Mouse (Mus musculus) G1E-ER4 (cell line): ENCODE data around the gene Eif2b4. TPM values are rescaled to one million over a fixed set of nuclear protein-coding genes. Genes with fewer than 3 reads are reported as not detected.

ENCODE experiments used
- GATA1 ChIP-seq: IDR thresholded peaks from one replicate; pipeline ENCODE4 v1.8.0; 2012; ENCODE audit warnings: low read length, inconsistent platforms
- polyA plus RNA-seq: library from polyadenylated mRNA; stranded (reverse); fragments of >175 nt; gene quantifications from 2 replicates; pipeline ENCODE4 v1.2.3, GENCODE M21; 2012

Eif2b4 gene
- 235 and 311 TPM in 2 replicates for polyA plus RNA-seq

DNA sequence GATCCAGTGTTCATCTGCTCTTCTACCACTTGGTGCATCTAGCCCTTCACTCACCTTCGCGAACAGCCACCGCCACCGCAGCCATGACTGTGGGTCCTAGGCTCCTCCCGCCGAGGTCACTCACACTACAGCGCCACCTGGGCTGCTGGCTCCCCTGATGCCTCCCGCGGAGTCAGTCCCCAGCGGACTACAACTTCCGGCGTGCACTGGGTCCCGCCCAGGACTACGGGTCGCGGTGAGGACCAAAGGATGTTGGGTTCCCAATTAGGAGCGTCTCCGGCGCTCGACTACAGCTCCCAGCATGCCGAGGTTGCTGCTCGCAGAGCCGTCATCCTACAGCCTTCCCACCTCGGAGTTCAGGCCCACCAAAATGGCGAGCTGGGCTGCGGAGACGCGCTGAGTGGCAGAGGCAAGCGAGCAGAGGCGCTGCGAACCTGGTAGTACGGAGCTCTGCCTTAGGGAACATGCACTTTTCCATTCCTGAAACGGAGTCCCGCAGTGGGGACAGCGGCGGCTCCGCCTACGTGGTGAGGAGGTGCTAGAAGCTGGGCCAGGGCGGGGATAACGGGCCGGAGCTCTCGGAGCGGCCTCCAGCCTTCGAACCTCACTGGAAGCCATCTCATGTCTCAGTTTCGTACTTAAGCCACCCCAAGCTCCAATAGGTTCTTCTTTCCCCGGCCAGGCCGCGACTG is at the start of gene Eif2b4, which contains the start of gene Snx17:
Gene Eif2b4 (minus strand): TSS at position 492 of the 692 bp plus-strand sequence.
Gene Snx17 (plus strand): TSS at position 289 of the 692 bp plus-strand sequence.
- TF ChIP-seq GATA1, result no peak

DNA sequence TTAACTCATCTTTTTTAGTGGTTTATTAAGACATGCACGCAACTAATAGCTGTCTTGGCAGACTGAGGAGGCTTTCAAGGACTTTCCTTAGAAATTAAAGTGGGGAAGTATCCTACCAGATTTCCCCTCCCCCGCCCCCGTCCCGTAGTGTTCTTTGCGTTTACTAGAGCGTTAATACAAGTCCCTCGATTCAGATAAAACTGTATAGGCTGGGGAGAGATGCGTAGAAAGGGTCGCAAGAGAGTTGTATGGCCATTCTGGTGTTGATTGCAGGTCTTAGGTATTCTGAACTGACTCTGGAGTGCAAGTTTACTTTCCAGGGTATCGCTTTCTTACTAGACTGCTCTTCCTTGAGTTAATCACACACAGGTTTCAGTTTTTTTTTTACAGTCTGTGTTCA is 49.0 kb upstream of the Eif2b4 start:
- TF ChIP-seq GATA1, result no peak

DNA sequence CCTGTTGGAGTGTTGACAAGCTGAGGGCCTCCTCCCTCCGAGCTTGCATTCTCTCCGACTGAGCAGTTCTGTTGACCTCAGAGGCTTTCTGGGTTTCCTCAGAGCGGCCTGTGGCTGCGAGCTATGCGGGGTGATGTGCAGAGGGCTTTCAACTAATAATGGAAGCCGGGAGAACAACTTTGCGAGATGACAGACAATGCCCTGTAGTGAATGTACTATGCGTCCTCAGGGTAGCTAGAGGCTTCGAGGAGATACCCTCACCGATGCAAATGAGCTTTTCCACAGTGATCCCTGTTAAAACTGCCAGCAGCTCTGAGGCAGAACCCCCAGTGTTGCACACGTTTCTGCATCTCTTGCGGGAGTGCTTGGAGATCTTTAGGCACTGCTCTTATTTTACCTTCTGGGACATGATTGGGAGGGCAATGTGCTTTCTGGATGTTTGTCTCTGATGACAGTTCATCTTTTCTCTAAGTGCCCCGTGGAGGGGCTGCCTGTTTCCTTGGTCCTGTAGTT is 48.3 kb upstream of the Eif2b4 start:
- TF ChIP-seq GATA1, result no peak

DNA sequence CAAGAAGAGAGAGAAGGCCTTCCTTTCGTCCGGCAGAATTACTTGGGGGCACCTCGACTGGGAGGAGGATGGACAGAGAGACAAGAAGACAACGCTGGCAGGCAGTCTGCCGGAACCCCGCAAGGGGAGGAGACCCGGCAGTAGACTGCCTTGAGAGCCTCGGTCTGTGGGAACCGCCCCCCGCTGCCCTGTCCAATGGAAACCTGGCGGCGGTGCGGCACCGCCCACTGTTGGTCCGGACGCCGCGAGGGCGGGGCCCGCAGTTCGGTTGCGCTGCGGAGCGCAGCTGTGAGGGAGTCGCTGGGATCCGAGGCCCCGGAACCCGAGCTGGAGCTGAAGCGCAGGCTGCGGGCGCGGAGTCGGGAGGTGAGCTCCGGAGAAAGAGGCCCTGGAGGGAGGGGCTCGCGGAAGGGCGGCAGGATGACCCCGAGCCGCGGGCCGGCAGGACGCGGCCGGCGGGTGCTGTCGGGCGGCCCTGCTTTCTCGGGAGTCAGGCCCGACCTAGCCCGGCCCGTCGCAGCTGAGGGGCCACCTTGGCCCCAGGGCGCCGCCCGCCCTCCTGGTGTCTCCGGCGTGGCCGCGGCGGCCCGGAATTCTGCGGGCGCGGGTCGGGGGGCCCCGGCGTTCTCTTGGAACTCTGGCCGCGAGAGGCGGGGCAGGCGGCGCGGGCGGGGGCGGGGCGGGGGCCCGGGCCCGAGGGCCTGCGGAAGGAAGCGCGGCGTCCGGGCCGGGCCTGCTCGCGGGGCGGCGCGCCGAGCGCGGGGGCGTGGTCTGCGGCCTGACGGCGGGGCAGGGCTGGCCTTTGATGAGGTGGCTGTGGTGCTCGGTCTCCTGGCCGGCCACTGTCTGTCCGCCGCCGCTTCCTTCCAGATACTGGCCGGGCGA is 47.6 kb upstream of the Eif2b4 start, which contains the start of the genes Nrbp1 and Gm9970:
Gene Nrbp1 (plus strand): TSS at position 228 of the 885 bp plus-strand sequence.
Gene Gm9970 (minus strand): TSS at position 596 of the 885 bp plus-strand sequence.
- TF ChIP-seq GATA1, result no peak

DNA sequence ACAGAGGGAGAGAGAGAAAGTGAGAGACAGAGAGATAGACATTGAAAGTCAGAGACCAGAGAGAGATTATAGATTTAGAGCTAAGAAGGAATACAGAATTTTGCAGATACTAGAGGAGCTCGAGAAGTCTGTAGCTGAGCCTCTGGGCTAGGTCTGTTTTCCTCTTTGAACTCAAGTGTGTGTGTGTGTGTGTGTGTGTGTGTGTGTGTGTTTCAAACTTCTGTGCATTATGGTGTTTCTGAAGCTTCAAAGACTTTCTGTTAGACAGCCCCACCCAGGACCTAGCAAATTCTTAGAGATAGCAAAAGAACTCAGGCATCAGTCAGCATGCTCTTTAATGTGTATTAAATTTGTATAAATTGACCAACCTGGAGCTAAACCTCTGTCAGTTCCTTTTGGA is 33.4 kb upstream of the Eif2b4 start:
- no peak for TF ChIP-seq GATA1

DNA sequence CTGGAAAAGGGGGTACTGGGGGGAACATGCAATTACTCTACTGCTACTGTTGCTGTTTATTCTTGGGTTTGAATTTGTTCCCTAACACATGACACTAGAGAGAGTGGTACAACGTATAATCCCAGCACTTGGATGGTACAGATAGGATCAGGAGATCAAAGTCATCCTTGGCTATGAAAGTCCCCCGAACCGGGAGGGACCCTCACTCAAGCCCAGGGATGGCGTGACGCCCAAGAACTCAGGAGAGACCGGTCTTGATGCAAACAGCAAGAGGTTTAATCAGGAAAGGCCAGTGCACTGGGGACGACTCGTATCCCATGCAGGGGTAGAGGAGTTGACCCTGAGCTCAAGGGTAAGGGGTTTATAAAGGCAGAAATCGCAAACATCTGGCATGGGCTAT is 29.5 kb upstream of the Eif2b4 start:
- TF ChIP-seq GATA1, result no peak

DNA sequence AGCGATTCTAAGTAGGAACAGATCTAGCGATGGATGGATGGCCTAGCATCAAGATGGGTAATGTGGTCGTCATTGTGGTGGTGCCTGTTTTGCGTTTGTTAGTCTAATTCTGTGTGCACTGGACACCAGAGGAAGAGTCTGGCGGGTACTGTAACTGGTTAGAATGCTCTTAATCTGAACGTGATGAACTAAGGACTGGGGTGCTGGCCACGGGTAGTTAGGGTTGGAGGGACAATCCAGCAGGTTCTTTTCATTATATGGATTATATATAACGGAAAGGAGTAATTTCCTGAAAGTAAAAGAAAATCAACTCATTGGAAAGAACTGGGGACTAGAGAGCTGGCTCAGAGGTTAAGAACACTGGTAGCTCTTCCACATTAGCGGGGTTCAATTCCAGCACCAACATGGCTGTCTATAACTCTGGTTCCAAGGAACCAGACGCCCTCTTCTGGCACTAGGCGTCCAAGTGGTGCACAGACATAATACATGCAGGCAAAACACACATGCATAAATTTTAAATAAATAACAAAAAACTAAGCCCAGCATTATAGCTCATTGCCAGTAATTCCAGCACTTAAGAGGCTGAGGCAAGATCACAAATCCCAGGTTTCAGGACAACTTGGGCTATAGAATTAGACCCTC is 28.2 kb upstream of the Eif2b4 start:
- TF ChIP-seq GATA1, result no peak

DNA sequence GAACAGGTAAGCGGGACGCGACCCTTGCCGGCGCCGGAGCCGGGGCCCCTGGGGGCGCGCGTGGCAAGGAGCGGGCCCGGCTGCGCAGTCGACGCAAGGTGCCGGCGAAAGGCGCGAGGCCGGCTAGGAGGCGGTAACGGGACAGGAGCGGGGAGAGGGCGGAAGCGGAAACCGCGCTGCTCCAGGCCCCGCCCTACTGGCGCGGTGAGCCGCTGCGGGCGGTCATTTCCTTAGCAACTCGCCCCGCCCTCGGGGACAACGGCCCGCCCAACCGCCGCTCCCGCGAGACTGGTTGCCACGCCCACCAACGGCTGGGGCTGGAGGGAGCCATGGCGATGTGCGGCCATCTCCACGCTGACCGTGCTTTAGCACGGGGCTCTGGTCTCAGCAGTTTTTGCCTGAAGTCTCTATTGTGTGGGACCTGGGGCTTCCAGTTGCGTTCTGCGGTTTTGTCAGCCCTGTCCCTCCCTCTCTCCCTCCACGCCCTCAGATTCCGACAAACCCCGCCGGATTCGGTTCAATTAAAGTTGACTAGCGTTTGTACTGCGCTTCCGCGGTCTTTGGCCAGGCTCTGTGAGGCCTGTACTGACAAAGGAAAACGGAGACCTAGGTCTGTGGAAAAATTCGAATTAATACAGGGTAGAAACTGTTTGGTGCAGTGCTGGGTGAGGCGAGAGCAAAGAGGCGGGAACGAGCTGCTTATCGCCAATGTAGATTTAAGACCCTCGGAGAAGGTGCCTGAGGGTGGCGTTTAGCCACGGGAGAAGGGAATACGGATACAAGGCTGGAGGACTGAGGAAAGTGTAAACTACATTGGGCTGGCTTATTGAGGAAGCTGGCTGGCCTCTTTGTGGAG is 27.4 kb upstream of the Eif2b4 start, which contains the start of gene Ppm1g:
Gene Ppm1g (minus strand): TSS at position 240 of the 856 bp plus-strand sequence.
- no peak for TF ChIP-seq GATA1

DNA sequence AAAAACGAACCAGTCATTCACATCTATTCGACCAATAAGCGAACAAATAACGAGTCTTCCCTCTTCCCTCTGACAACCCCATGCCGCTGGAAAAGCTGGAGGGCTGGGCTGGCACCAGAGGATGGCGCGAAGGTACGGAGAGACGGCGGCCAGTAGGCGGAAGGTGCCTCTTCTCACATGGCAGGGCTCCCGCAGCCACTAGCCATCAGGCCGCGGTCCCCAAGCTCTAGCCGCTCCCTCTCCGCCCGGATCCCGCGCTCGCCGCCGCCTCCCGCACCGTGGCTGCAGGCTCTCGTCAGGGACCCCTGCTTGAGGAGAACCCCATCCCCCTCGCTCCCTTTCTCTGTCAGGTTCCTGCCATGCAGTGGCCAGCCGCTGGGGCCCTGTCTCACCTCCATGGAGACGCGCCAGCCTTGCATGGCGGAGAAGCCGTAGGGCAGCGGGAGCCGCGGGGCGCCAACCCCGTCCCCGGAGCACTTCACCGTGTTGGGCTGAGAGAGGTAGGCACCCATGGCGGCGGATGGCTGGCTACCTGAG is 26.7 kb upstream of the Eif2b4 start:
- TF ChIP-seq GATA1, result no peak

DNA sequence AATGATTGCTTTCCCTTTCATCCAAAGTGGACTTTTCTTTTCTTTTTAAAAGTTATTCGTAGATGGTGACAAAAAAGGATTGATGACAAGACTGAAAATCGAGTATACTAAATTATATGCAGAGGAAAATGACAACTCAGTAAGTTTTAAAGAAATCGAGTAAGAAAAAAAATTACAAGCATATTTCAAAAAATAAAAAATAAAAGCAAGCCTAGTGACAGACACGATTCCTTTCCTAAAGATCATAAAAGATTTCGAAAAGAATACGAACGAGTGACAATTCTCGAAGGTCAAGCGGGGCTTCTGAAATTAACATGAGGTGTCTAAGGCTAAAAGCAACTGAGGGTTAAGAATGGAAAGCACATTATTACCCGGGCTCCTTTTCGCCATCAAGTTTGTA is 26.2 kb upstream of the Eif2b4 start:
- TF ChIP-seq GATA1, result no peak

DNA sequence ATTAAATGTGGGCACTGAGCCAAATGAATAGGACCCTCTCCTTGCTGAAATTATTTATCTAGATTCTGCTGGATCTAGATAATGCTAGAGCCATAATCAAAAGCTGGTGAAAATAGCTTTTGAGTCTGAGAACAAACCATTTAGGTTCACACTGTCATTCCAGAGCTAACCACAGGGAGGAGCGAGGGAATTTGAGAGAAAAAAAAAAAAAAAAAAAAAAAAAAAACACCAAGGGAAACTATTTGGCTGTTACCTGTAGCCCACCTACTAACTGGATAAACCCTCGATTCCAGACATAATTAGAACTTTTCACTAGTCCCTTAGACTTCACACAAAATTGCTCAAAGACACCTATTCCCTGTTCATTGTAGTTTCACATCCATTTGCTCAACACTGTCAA is 25.8 kb upstream of the Eif2b4 start:
- TF ChIP-seq GATA1, result no peak

DNA sequence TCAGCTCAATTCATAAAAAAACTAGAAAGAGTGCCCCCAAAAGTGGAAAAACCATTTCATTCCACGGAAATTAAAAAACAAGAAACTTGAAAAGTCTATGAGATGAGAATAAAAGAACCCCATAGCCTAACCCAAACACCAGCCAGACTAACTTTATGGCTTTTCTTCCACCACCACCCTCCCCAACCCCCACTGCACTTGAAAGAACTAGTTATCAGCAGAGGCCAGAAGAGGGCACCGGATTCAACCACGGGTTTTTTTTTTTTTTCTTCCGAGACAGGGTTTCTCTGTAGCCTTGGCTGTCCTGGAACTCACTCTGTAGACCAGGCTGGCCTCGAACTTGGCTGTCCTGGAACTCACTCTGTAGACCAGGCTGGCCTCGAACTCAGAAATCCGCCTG is 25.1 kb upstream of the Eif2b4 start:
- TF ChIP-seq GATA1, result no peak

DNA sequence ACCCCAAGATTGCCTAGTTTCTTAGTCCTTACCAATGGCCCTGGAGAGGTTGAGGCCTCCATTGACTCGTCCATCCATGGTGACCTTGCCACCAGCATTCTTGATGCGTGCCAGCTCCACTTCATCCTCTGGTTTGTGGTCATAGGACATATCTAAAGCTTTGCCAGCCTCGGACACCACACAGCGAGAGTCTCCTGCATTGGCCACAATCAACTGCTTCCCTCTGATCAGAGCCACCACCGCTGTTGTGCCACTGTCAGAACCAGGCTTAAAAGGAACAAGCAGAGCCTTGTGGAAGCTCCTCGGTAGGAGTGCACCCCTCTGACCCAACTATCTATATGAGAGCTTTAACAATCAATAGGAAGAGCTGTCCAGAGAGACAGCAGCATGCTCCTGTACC is 11.2 kb upstream of the Eif2b4 start:
- TF ChIP-seq GATA1, result no peak

DNA sequence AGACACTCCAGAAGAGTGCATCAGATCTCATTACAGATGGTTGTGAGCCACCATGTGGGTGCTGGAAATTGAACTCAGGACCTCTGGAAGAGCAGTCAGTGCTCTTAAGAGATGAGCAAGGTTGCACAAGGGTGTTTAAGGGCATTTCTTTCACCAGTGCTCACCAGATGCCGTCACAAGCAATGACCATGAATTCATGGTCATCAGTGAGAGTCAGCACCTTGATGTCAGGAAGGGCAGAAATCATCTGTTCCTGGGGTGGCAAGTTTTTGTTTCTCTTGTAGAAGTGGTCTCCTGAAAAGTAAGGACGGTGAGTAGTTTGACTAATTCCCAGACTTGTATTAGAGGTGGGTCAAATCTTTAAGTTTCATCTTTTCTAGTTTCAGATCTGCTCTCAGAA is 10.6 kb upstream of the Eif2b4 start:
- TF ChIP-seq GATA1, result no peak
